ENCODE assay signal across 9 mouse cellular contexts in genomic region chr15:81796228-81796627, GRCm38 (mm10). TPM values are rescaled to one million over a fixed set of nuclear protein-coding genes. Genes with fewer than 3 reads are reported as not detected.
DNase-seq lines count a peak whose midpoint lies in the region; ATAC-seq lines count a peak whose summit lies in the region.
"Had no signal": no experiment of that assay in that cellular context is flagged by ENCODE, and none has a peak within 500 bp of the region (broad histone marks: within the 10 kb centered on the region; RNA-seq: fewer than 3 reads in every experiment).

No protein-coding gene starts in this region.

- H3K36me3 ChIP-seq in forebrain, embryonic 12.5 days (replicated peaks), result peaks cover 48% of the 10 kb centered on the region
- H3K36me3 ChIP-seq in forebrain, embryonic 13.5 days (ENCODE audit: poor library complexity, severe bottlenecking), result peaks cover 49% of the 10 kb centered on the region

- H3K27ac ChIP-seq in forebrain, embryonic 12.5 days, result no peak overlapping the region
- no peak overlapping the region for H3K27ac ChIP-seq in forebrain, embryonic 13.5 days

- no peak overlapping the region for H3K4me2 ChIP-seq in forebrain, embryonic 12.5 days
- H3K4me2 ChIP-seq in forebrain, embryonic 13.5 days, result no peak overlapping the region

- H3K9ac ChIP-seq in forebrain, embryonic 12.5 days, result no peak overlapping the region
- H3K9ac ChIP-seq in forebrain, embryonic 13.5 days, result no peak overlapping the region

- 0 out of 2 replicates have a peak, but pooled peaks cover 1% of the 10 kb centered on the region for H3K27me3 ChIP-seq in forebrain, embryonic 12.5 days
- no peaks in the 10 kb centered on the region for H3K27me3 ChIP-seq in forebrain, embryonic 13.5 days

- H3K4me1 ChIP-seq in forebrain, embryonic 12.5 days, result no peaks in the 10 kb centered on the region
- no peaks in the 10 kb centered on the region for H3K4me1 ChIP-seq in forebrain, embryonic 13.5 days

- H3K9me3 ChIP-seq in forebrain, embryonic 12.5 days, result no peaks in the 10 kb centered on the region
- no peaks in the 10 kb centered on the region for H3K9me3 ChIP-seq in forebrain, embryonic 13.5 days (replicated peaks)

- peak; percentile 30; the same call in 1 of the 2 replicates for ATAC-seq in forebrain, embryonic 12.5 days (ENCODE audit: low FRiP score)
- no peak for ATAC-seq in forebrain, embryonic 13.5 days
- ATAC-seq in granulocyte monocyte progenitor cell, adult 5-6 weeks (replicated peaks; ENCODE audit: poor library complexity, severe bottlenecking), result peak; percentile 56; the same call in 1 of the 2 replicates

- no peak overlapping the region for H3K4me3 ChIP-seq in forebrain, embryonic 12.5 days (replicated peaks)
- H3K4me3 ChIP-seq in forebrain, embryonic 13.5 days, result no peak overlapping the region
- H3K4me3 ChIP-seq: myocyte had no signal

- WGBS in forebrain, embryonic 12.5 days, result 80% methylated on average over 3 of the region's 3 CpGs
- WGBS in forebrain, embryonic 13.5 days, result 78% methylated on average over 3 of the region's 3 CpGs

- peak; percentile 25 for DNase-seq in 3T3-L1 (ENCODE audit: low read depth, low spot score)
- peak; percentile 74 to 84 for DNase-seq in lung, adult 18-20 months
- no peak for DNase-seq in spleen, postnatal 14 days (ENCODE audit: low spot score in 2 of 2)
- DNase-seq in right cerebral cortex, adult 2 months (ENCODE audit: low spot score in 2 of 2), result no peak
- DNase-seq in layer of hippocampus, postnatal 10 days (ENCODE audit: low spot score in 2 of 2), result no peak

RNA-seq across cellular contexts. Expression of gene Tef, which starts 6.0 kb away (rescaled TPM):
- 25.8 and 27.2 TPM in 2 replicates for polyA plus RNA-seq in forebrain, embryonic 12.5 days (2016; fragmentation: Nextera tagmentation; extraction: Ambion mirVana)
- 24.2 and 24.9 TPM in 2 replicates for polyA plus RNA-seq in forebrain, embryonic 13.5 days (2015; fragmentation: Nextera tagmentation; extraction: Ambion mirVana)
- 6.6 and 9.4 TPM in 2 replicates for total RNA-seq in granulocyte monocyte progenitor cell, adult 5-6 weeks (2014; fragmentation: Nextera tagmentation)
- total RNA-seq in granulocyte monocyte progenitor cell, adult 5-6 weeks (2017), result 6.9 and 10.1 TPM in 2 replicates
- total RNA-seq in layer of hippocampus, postnatal 10 days (2021), result 100 to 1,000 TPM; 125 to 148 TPM

RNA-seq across cellular contexts. Expression of gene Rangap1, which starts 50.9 kb away (rescaled TPM):
- 166 and 174 TPM in 2 replicates for polyA plus RNA-seq in forebrain, embryonic 12.5 days (2016; fragmentation: Nextera tagmentation; extraction: Ambion mirVana)
- 141 and 160 TPM in 2 replicates for polyA plus RNA-seq in forebrain, embryonic 13.5 days (2015; fragmentation: Nextera tagmentation; extraction: Ambion mirVana)
- 58.9 and 63.9 TPM in 2 replicates for total RNA-seq in granulocyte monocyte progenitor cell, adult 5-6 weeks (2014; fragmentation: Nextera tagmentation)
- 114 TPM in 2 replicates for total RNA-seq in granulocyte monocyte progenitor cell, adult 5-6 weeks (2017)
- total RNA-seq in layer of hippocampus, postnatal 10 days (2021), result 100 to 1,000 TPM; 189 to 201 TPM

RNA-seq across cellular contexts. Expression of gene Zc3h7b, which starts 51.4 kb away (rescaled TPM):
- 45.8 and 51.3 TPM in 2 replicates for polyA plus RNA-seq in forebrain, embryonic 12.5 days (2016; fragmentation: Nextera tagmentation; extraction: Ambion mirVana)
- polyA plus RNA-seq in forebrain, embryonic 13.5 days (2015; fragmentation: Nextera tagmentation; extraction: Ambion mirVana), result 41.5 and 44.3 TPM in 2 replicates
- 20.7 and 31.9 TPM in 2 replicates for total RNA-seq in granulocyte monocyte progenitor cell, adult 5-6 weeks (2014; fragmentation: Nextera tagmentation)
- total RNA-seq in granulocyte monocyte progenitor cell, adult 5-6 weeks (2017), result 15.0 and 19.2 TPM in 2 replicates
- 100 to 1,000 TPM; 155 to 187 TPM for total RNA-seq in layer of hippocampus, postnatal 10 days (2021)

Comparison
In these comparisons a context has a peak if more than half of its experiments do, and no peak if none do; other contexts are left out.
1. DNase-seq: peak in 3T3-L1 (single experiment) and lung, adult 18-20 months (2 of 2); none in spleen, postnatal 14 days (0 of 2), right cerebral cortex, adult 2 months (0 of 2) and layer of hippocampus, postnatal 10 days (0 of 2).
2. RNA of gene Tef, which starts 6.0 kb away (total RNA-seq): 125 to 148 TPM in layer of hippocampus, postnatal 10 days; 6.6 to 10.1 TPM in granulocyte monocyte progenitor cell, adult 5-6 weeks; every median in the first group is over 10 times any median in the second.
3. RNA of gene Zc3h7b, which starts 51.4 kb away (total RNA-seq): 155 to 187 TPM in layer of hippocampus, postnatal 10 days; 15.0 to 31.9 TPM in granulocyte monocyte progenitor cell, adult 5-6 weeks; every median in the first group is over 4 times any median in the second.